ENCODE assay signal across 13 mouse cellular contexts in genomic region chr14:103387431-103387830, GRCm38 (mm10).
"Had no signal": no experiment of that assay in that cellular context is flagged by ENCODE, and none has a peak within 500 bp of the region (broad histone marks: within the 10 kb centered on the region; RNA-seq: fewer than 3 reads in every experiment).

No protein-coding gene starts in this region.

- H3K27me3 ChIP-seq: midbrain, embryonic 12.5 days; neural tube, embryonic 12.5 days; stomach, embryonic 15.5 days had no signal

- H3K4me2 ChIP-seq: lung, embryonic 14.5 days; midbrain, embryonic 12.5 days; neural tube, embryonic 12.5 days; stomach, embryonic 15.5 days had no signal

- H3K4me1 ChIP-seq: midbrain, embryonic 12.5 days; neural tube, embryonic 12.5 days; stomach, embryonic 15.5 days had no signal

- H3K9ac ChIP-seq: lung, embryonic 14.5 days; midbrain, embryonic 12.5 days; neural tube, embryonic 12.5 days; stomach, embryonic 15.5 days had no signal

- H3K9me3 ChIP-seq: midbrain, embryonic 10.5 days; midbrain, embryonic 12.5 days; neural tube, embryonic 12.5 days; stomach, embryonic 15.5 days had no signal

- H3K36me3 ChIP-seq: midbrain, embryonic 10.5 days; midbrain, embryonic 12.5 days; neural tube, embryonic 12.5 days; stomach, embryonic 15.5 days had no signal

- DNase-seq: lung, adult 18-20 months; lung, embryonic 14.5 days; lung, postnatal 10 days; lung, postnatal 4 days; midbrain, embryonic 14.5 days; right cerebral cortex, postnatal 14 days; thymus, adult 2 months; thymus, postnatal 25 days; thymus, postnatal 4 days had no signal

- H3K27ac ChIP-seq: midbrain, embryonic 10.5 days; midbrain, embryonic 12.5 days; neural tube, embryonic 12.5 days had no signal

- H3K4me3 ChIP-seq: midbrain, embryonic 10.5 days; midbrain, embryonic 12.5 days; neural tube, embryonic 12.5 days; stomach, embryonic 15.5 days had no signal
